In genomic region chr4:45489141-45490035, GRCm38 (mm10) we compare ENCODE assay signal across 7 mouse cellular contexts. TPM values are rescaled to one million over a fixed set of nuclear protein-coding genes. Genes with fewer than 3 reads are reported as not detected.
DNase-seq lines count a peak whose midpoint lies in the region; ATAC-seq and TF ChIP-seq lines count a peak whose summit lies in the region.

No protein-coding gene starts in this region.

- peak; percentile 89 to 95 for DNase-seq in adrenal gland, adult (ENCODE audit: inconsistent age in 2 of 2, low spot score in 1 of 2)
- DNase-seq in cerebellum, adult 18-20 months = peak; percentile 28 to 29
- peak; percentile 80 for DNase-seq in gastrocnemius, adult 2 months
- DNase-seq in liver = peak; percentile 60
- peak; percentile 69 to 79 for DNase-seq in urinary bladder, postnatal 4 days (ENCODE audit: low spot score in 2 of 2)

- ATAC-seq in hindbrain, embryonic 13.5 days (ENCODE audit: low FRiP score) = no peak
- ATAC-seq in midbrain, embryonic 16.5 days = no peak

- no peak for TF ChIP-seq CTCF in gastrocnemius, adult 2 months (IDR thresholded peaks at IDR 0.05)

- no peak overlapping the region for H3K4me2 ChIP-seq in hindbrain, embryonic 13.5 days
- H3K4me2 ChIP-seq in midbrain, embryonic 16.5 days (ENCODE audit: low read length) = no peak overlapping the region

- H3K9me3 ChIP-seq in hindbrain, embryonic 13.5 days = no peaks in the 10 kb centered on the region
- no peaks in the 10 kb centered on the region for H3K9me3 ChIP-seq in midbrain, embryonic 16.5 days (replicated peaks; ENCODE audit: control insufficient read depth, low read length, poor library complexity, severe bottlenecking)

- H3K4me3 ChIP-seq in gastrocnemius, adult 2 months = peak overlapping the region; percentile 40
- H3K4me3 ChIP-seq in hindbrain, embryonic 13.5 days = no peak overlapping the region
- no peak overlapping the region for H3K4me3 ChIP-seq in midbrain, embryonic 16.5 days (ENCODE audit: low read depth, low read length)

- no peak overlapping the region for H3K9ac ChIP-seq in hindbrain, embryonic 13.5 days
- H3K9ac ChIP-seq in midbrain, embryonic 16.5 days (ENCODE audit: low read depth, low read length) = no peak overlapping the region

- peaks cover 31% of the 10 kb centered on the region; the same call in 1 of the 2 replicates for H3K27me3 ChIP-seq in hindbrain, embryonic 13.5 days
- no peaks in the 10 kb centered on the region for H3K27me3 ChIP-seq in midbrain, embryonic 16.5 days (ENCODE audit: control insufficient read depth, insufficient read depth, low read depth, low read length)

- H3K27ac ChIP-seq in gastrocnemius, adult 2 months = peak overlapping the region; percentile 77
- peak overlapping the region; percentile 60 for H3K27ac ChIP-seq in hindbrain, embryonic 13.5 days
- 0 out of 2 replicates have a peak overlapping the region, but pooled peaks have one; percentile 12 for H3K27ac ChIP-seq in midbrain, embryonic 16.5 days (ENCODE audit: low read length)

- peaks cover 79% of the 10 kb centered on the region for H3K4me1 ChIP-seq in hindbrain, embryonic 13.5 days (replicated peaks)
- peaks cover 46% of the 10 kb centered on the region for H3K4me1 ChIP-seq in midbrain, embryonic 16.5 days (ENCODE audit: control insufficient read depth, insufficient read depth, low read length)

- 22% methylated on average over 18 of the region's 18 CpGs for WGBS in hindbrain, embryonic 13.5 days
- WGBS in midbrain, embryonic 16.5 days = 26% methylated on average over 18 of the region's 18 CpGs

- intact Hi-C loops in gastrocnemius, adult 2 months (cut with DNase I) = no loop called here

- peaks cover 7% of the 10 kb centered on the region for H3K36me3 ChIP-seq in hindbrain, embryonic 13.5 days
- no peaks in the 10 kb centered on the region for H3K36me3 ChIP-seq in midbrain, embryonic 16.5 days (ENCODE audit: control insufficient read depth, insufficient read depth, low read length)

RNA-seq across cellular contexts. Expression of gene Shb, which starts 42.9 kb away (rescaled TPM):
- total RNA-seq in gastrocnemius, adult 2 months (2021) = 10 to 100 TPM in 1 of 2 experiments, 1 to 10 TPM in 1; 6.5 to 10.0 TPM
- polyA plus RNA-seq in hindbrain, embryonic 13.5 days (2015; fragmentation: Nextera tagmentation; extraction: Ambion mirVana) = 3.8 and 5.7 TPM in 2 replicates
- 3.5 and 4.2 TPM in 2 replicates for polyA plus RNA-seq in midbrain, embryonic 16.5 days (2015; fragmentation: Nextera tagmentation; extraction: Ambion mirVana)

Comparison
In these comparisons a context has a peak if more than half of its experiments do, and no peak if none do; other contexts are left out.
1. DNase-seq: peak in every context shown above with its lines; median percentile 92 in adrenal gland, adult; 80 in gastrocnemius, adult 2 months; 74 in urinary bladder, postnatal 4 days; 60 in liver; 28 in cerebellum, adult 18-20 months.
2. H3K27ac ChIP-seq: peak in every context shown above with its lines; median percentile 77 in gastrocnemius, adult 2 months; 60 in hindbrain, embryonic 13.5 days; 12 in midbrain, embryonic 16.5 days.